Mouse (Mus musculus) heart, embryonic 13.5 days (tissue): ENCODE results near the gene Cox17. TPM values are rescaled to one million over a fixed set of nuclear protein-coding genes. Genes with fewer than 3 reads are reported as not detected.

ENCODE experiments used
- ATAC-seq: fragments of 200-750 bp; cut with Nextera tagmentation; 2 replicates; pipeline ENCODE4 v1.8.0; 2017; ENCODE audit warnings: moderate TSS enrichment; ENCODE audit not compliant: insufficient number of reproducible peaks, low FRiP score, low TSS enrichment; ENCODE audit errors: extremely low read depth
- H3K27ac ChIP-seq: fragments of 300-500 bp; sonication (generic); replicated peaks from 2 replicates; pipeline ENCODE4 v1.5.1; 2015; ENCODE audit warnings: moderate library complexity, mild to moderate bottlenecking, inconsistent platforms
- H3K27me3 ChIP-seq: fragments of 300-500 bp; sonication (generic); replicated peaks from 2 replicates; pipeline ENCODE4 v1.6.1; 2015; ENCODE audit warnings: mild to moderate bottlenecking, inconsistent platforms
- H3K36me3 ChIP-seq: fragments of 300-500 bp; sonication (generic); 2 replicates; pipeline ENCODE4 v1.6.1; 2015; ENCODE audit warnings: mild to moderate bottlenecking, inconsistent platforms
- H3K4me1 ChIP-seq: fragments of 300-500 bp; sonication (generic); 2 replicates; pipeline ENCODE4 v1.6.1; 2015; ENCODE audit warnings: inconsistent platforms
- H3K4me2 ChIP-seq: fragments of 300-500 bp; sonication (generic); 2 replicates; pipeline ENCODE4 v1.6.1; 2015; ENCODE audit warnings: inconsistent platforms, mild to moderate bottlenecking, moderate library complexity
- H3K4me3 ChIP-seq: fragments of 300-500 bp; sonication (generic); 2 replicates; pipeline ENCODE4 v1.5.1; 2015; ENCODE audit warnings: moderate library complexity, mild to moderate bottlenecking, inconsistent platforms
- H3K9ac ChIP-seq: fragments of 300-500 bp; sonication (generic); 2 replicates; pipeline ENCODE4 v1.6.1; 2015; ENCODE audit warnings: inconsistent platforms, mild to moderate bottlenecking, moderate library complexity
- H3K9me3 ChIP-seq: fragments of 300-500 bp; sonication (generic); 2 replicates; pipeline ENCODE4 v1.6.1; 2016; ENCODE audit warnings: inconsistent platforms
- WGBS: fragments of 180-500 bp; shearing (Covaris S2); methylation state at CpG from one replicate; pipeline ENCODE4 v1.1.7; 2015; ENCODE audit warnings: mixed read lengths; 5-methylcytosine and 5-hydroxymethylcytosine counted together
- polyA plus RNA-seq: library from polyadenylated mRNA; unstranded; fragments of >200 nt; fragmentation: Nextera tagmentation; extraction: Ambion mirVana; gene quantifications from 2 replicates; pipeline ENCODE4 v1.2.1, GENCODE M21; 2015

Cox17 gene
- polyA plus RNA-seq, 1 experiment from 2014 or later = 237 TPM

GRCm38 (mm10) chr16:38396155-38396554, 49.4 kb downstream of the Cox17 start:
- Histone ChIP-seq H3K27me3 (no peaks in the 10 kb centered on the region), H3K4me3 (peak overlapping the region; percentile 24), H3K9me3 (no peaks in the 10 kb centered on the region), H3K4me2 (peak overlapping the region; percentile 49), H3K36me3 (no peaks in the 10 kb centered on the region), H3K9ac (peak overlapping the region; percentile 62), H3K27ac (peak overlapping the region; percentile 62), H3K4me1 (peaks cover 36% of the 10 kb centered on the region)
- ATAC-seq = no peak
- 33% methylated on average over 13 of the region's 13 CpGs for WGBS

- Histone ChIP-seq H3K4me2 (no peak overlapping the region), H3K4me3 (no peak overlapping the region), H3K36me3 (no peaks in the 10 kb centered on the region), H3K4me1 (peaks cover 32% of the 10 kb centered on the region), H3K9ac (no peak overlapping the region), H3K27ac (no peak overlapping the region), H3K9me3 (no peaks in the 10 kb centered on the region), H3K27me3 (no peaks in the 10 kb centered on the region)
- ATAC-seq = no peak
- 90% methylated on average over 6 of the region's 6 CpGs for WGBS
Measured at GRCm38 (mm10) chr16:38398266-38398665, 51.5 kb downstream of the Cox17 start.

- Histone ChIP-seq H3K4me2 (peak overlapping the region; percentile 71), H3K36me3 (no peaks in the 10 kb centered on the region), H3K9ac (peak overlapping the region; percentile 79), H3K27me3 (no peaks in the 10 kb centered on the region), H3K4me3 (no peak overlapping the region), H3K27ac (0 out of 2 replicates have a peak overlapping the region, but pooled peaks have one; percentile 48), H3K9me3 (no peaks in the 10 kb centered on the region), H3K4me1 (peaks cover 32% of the 10 kb centered on the region)
- no peak for ATAC-seq
- 69% methylated on average over 3 of the region's 3 CpGs for WGBS
Measured at GRCm38 (mm10) chr16:38399076-38399475, 52.3 kb downstream of the Cox17 start.

DNA sequence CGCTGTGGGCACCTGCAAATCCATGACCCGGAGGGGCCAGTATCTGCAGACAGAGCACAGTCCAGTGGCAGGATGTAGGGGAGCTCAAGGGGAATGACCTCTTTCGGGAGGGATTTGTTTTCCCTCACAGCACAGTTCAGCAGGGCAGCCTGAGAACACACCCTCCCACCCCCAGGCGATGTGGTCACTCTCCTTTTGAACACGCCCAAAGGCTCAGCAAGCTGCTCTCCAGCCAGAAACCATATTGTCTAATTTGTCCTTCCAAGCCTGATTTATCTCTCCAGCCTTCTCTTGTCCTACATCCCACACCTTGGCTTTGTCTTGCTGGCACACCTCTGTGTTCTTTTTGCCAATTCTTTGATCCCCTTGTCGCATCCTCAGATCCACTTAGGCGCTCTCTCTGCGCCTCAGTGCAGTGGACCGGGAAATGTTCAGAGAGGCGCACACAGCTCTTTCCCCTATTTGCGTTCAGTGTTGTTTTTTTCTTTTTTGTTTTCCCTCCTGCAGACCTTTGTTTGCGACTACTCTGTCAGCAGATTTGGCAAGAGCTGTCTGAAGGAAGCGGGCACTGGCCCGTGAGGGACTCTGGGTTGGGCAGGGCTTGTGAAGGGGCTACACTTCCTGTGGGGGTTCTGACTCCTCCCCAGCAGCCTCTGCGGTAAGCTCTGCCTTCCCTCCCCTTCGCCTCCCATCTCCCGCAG, 52.9 kb downstream of the Cox17 start:
- Histone ChIP-seq H3K9ac (peak overlapping the region; percentile 79), H3K4me2 (peak overlapping the region; percentile 71), H3K4me1 (peaks cover 32% of the 10 kb centered on the region), H3K4me3 (peak overlapping the region; percentile 42), H3K9me3 (no peaks in the 10 kb centered on the region), H3K27me3 (no peaks in the 10 kb centered on the region), H3K27ac (peak overlapping the region; percentile 48), H3K36me3 (no peaks in the 10 kb centered on the region)
- no peak for ATAC-seq
- 17% methylated on average over 17 of the region's 17 CpGs for WGBS

DNA sequence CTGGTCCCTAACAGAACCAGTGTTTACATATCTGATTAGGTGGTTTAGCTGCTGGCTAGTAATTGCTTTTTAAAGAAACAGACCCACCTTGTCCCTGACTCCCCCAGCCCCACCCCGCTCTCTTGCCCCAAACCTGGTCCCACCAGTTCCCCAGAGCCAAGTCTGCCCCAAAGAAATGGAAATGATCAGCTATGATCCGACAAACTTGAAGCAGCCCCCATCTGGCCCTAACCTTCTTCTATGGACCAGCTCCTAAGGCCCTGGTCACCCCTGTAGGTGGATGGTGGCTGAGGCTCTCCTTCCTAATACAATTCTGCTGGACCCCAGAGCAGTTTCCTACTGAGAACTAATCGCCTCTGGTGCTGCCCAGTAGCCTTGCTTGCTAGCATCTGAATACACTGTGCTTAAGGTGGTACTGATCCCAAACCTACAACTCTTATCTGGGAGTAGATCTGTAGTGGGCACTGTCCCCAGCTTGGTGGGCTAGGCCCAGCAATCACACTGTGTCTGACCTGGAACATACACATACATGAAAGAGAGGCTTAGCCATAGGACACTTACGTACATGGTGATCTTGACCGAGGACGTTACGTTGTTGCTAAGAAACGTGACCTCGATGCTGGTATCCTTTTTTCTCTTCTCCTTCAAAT, 53.6 kb downstream of the Cox17 start:
- Histone ChIP-seq H3K36me3 (no peaks in the 10 kb centered on the region), H3K4me1 (peaks cover 28% of the 10 kb centered on the region), H3K9ac (peak overlapping the region; percentile 79), H3K27me3 (no peaks in the 10 kb centered on the region), H3K4me3 (peak overlapping the region; percentile 42), H3K9me3 (no peaks in the 10 kb centered on the region), H3K27ac (peak overlapping the region; percentile 48; the same call in 1 of the 2 replicates), H3K4me2 (peak overlapping the region; percentile 71)
- 75% methylated on average over 9 of the region's 9 CpGs for WGBS
- no peak for ATAC-seq

DNA sequence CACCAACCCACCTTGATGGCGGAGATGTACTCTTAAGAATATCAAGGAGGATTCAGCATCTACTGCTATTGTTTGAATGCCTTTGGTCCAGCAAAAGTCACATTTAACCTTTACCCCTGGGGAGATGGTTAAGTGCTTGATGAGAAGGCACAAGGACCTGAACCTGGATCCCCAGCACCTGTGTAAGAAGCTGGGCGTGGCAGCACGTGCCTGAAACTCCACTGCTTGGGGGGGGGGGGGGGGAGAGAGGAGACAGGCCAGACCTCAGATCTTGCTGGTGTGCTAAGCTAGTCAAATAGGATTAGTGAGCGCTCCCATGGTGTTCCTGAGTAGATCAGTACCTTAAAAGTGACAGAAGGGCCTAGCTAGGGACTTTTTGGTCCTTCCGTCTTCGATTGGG, 54.7 kb downstream of the Cox17 start:
- no peaks in the 10 kb centered on the region for H3K36me3 ChIP-seq
- H3K4me2 ChIP-seq = no peak overlapping the region
- ATAC-seq = no peak
- no peaks in the 10 kb centered on the region for H3K27me3 ChIP-seq
- no peaks in the 10 kb centered on the region for H3K9me3 ChIP-seq
- H3K9ac ChIP-seq = no peak overlapping the region
- H3K4me3 ChIP-seq = no peak overlapping the region
- H3K27ac ChIP-seq = no peak overlapping the region
- peaks cover 21% of the 10 kb centered on the region for H3K4me1 ChIP-seq
- 70% methylated on average over 6 of the region's 6 CpGs for WGBS

Other genes starting within 250 kb of the Cox17 start
- 0.13 TPM in 1 of 2 replicates, not detected in the other for gene Nr1i2, start 52.2 kb upstream of the Cox17 start, polyA plus RNA-seq
- 0.16 TPM in 1 of 2 replicates, not detected in the other for gene Maats1, start 4.8 kb upstream of the Cox17 start, polyA plus RNA-seq
- 5.1 and 5.7 TPM in 2 replicates for gene Gm21987, start within 50 bp of the Cox17 start, polyA plus RNA-seq
- gene Popdc2, start 15.2 kb downstream of the Cox17 start, polyA plus RNA-seq = 298 and 317 TPM in 2 replicates
- 0.37 and 0.69 TPM in 2 replicates for gene Pla1a, start 86.2 kb downstream of the Cox17 start, polyA plus RNA-seq
- gene Adprh, start 105.7 kb downstream of the Cox17 start, polyA plus RNA-seq = 92.3 and 102 TPM in 2 replicates
- gene Cd80, start 108.6 kb downstream of the Cox17 start, polyA plus RNA-seq = 0.53 and 0.55 TPM in 2 replicates
- gene Timmdc1, start 175.7 kb downstream of the Cox17 start, polyA plus RNA-seq = 29.7 and 35.3 TPM in 2 replicates
- gene Poglut1, start 203.3 kb downstream of the Cox17 start, polyA plus RNA-seq = 33.5 and 34.7 TPM in 2 replicates
- gene Tmem39a, start 211.7 kb downstream of the Cox17 start, polyA plus RNA-seq = 62.0 and 62.8 TPM in 2 replicates